Mouse (Mus musculus): ENCODE results near the gene Lamtor3. TPM values are rescaled to one million over a fixed set of nuclear protein-coding genes. Genes with fewer than 3 reads are reported as not detected.
"Not testable (repeated sequence)": the region's sequence is repeated elsewhere in the genome, so short reads cannot be mapped to it uniquely, and the experiment has no call there.

Lamtor3 gene
- polyA plus RNA-seq, 1 experiment from 2014 or later: 132 TPM

- Histone ChIP-seq H3K9me3 (replicated peaks) (no peaks in the 10 kb centered on the region), H3K36me3 (peaks cover 35% of the 10 kb centered on the region), H3K4me2 (no peak overlapping the region), H3K4me3 (replicated peaks) (no peak overlapping the region), H3K27ac (replicated peaks) (no peak overlapping the region), H3K4me1 (no peaks in the 10 kb centered on the region), H3K9ac (replicated peaks) (no peak overlapping the region), H3K27me3 (replicated peaks) (no peaks in the 10 kb centered on the region)
- WGBS: 89% methylated on average over 5 of the region's 5 CpGs
- no peak for ATAC-seq (ENCODE audit: low FRiP score)
Observed at GRCm38 (mm10) chr3:137897685-137898084, 20.6 kb upstream of the Lamtor3 start.

- no peaks in the 10 kb centered on the region for H3K4me1 ChIP-seq
- no peak overlapping the region for H3K4me3 ChIP-seq (replicated peaks)
- ATAC-seq (ENCODE audit: low FRiP score): no peak
- no peaks in the 10 kb centered on the region for H3K27me3 ChIP-seq (replicated peaks)
- 59% methylated on average over 10 of the region's 10 CpGs for WGBS
- H3K9ac ChIP-seq (replicated peaks): no peak overlapping the region
- H3K36me3 ChIP-seq: peaks cover 34% of the 10 kb centered on the region
- no peak overlapping the region for H3K27ac ChIP-seq (replicated peaks)
- no peaks in the 10 kb centered on the region for H3K9me3 ChIP-seq (replicated peaks)
- no peak overlapping the region for H3K4me2 ChIP-seq
Observed at GRCm38 (mm10) chr3:137900149-137900548, 18.2 kb upstream of the Lamtor3 start.

- Histone ChIP-seq H3K4me3 (replicated peaks) (no peak overlapping the region), H3K9ac (replicated peaks) (no peak overlapping the region), H3K9me3 (replicated peaks) (no peaks in the 10 kb centered on the region), H3K27ac (replicated peaks) (no peak overlapping the region), H3K27me3 (replicated peaks) (no peaks in the 10 kb centered on the region), H3K4me1 (peaks cover 10% of the 10 kb centered on the region), H3K36me3 (peaks cover 8% of the 10 kb centered on the region; the same call in 1 of the 2 replicates), H3K4me2 (no peak overlapping the region)
- no peak for ATAC-seq (ENCODE audit: low FRiP score)
- WGBS: 73% methylated on average over 2 of the region's 2 CpGs
Observed at GRCm38 (mm10) chr3:137913093-137913492, 5.2 kb upstream of the Lamtor3 start.

GRCm38 (mm10) chr3:137914567-137914966, 3.7 kb upstream of the Lamtor3 start:
- not testable (repeated sequence) for H3K27ac ChIP-seq (replicated peaks); H3K36me3 ChIP-seq; H3K4me3 ChIP-seq (replicated peaks); H3K9me3 ChIP-seq (replicated peaks); ATAC-seq (ENCODE audit: low FRiP score); H3K4me2 ChIP-seq; H3K27me3 ChIP-seq (replicated peaks); H3K9ac ChIP-seq (replicated peaks)
- no CpG with 5 or more reads among the region's 1 CpGs for WGBS
- peaks cover 18% of the 10 kb centered on the region for H3K4me1 ChIP-seq

- H3K9me3 ChIP-seq (replicated peaks): no peaks in the 10 kb centered on the region
- H3K9ac ChIP-seq (replicated peaks): peak overlapping the region; percentile 55
- H3K27me3 ChIP-seq (replicated peaks): no peaks in the 10 kb centered on the region
- WGBS: 18% methylated on average over 12 of the region's 12 CpGs
- H3K27ac ChIP-seq (replicated peaks): peak overlapping the region; percentile 87
- H3K36me3 ChIP-seq: 0 out of 2 replicates have a peak, but pooled peaks cover 11% of the 10 kb centered on the region
- H3K4me1 ChIP-seq: peaks cover 31% of the 10 kb centered on the region
- ATAC-seq (ENCODE audit: low FRiP score): peak; percentile 77; the same call in 1 of the 2 replicates
- H3K4me2 ChIP-seq: peak overlapping the region; percentile 87
- peak overlapping the region; percentile 92 for H3K4me3 ChIP-seq (replicated peaks)
Observed at GRCm38 (mm10) chr3:137917694-137918171, 573 bp upstream of the Lamtor3 start.

- Histone ChIP-seq H3K4me1 (peaks cover 31% of the 10 kb centered on the region), H3K27me3 (replicated peaks) (no peaks in the 10 kb centered on the region), H3K4me3 (replicated peaks) (peak overlapping the region; percentile 92), H3K9me3 (replicated peaks) (no peaks in the 10 kb centered on the region), H3K4me2 (peak overlapping the region; percentile 87), H3K27ac (replicated peaks) (peak overlapping the region; percentile 87), H3K9ac (replicated peaks) (peak overlapping the region; percentile 89), H3K36me3 (peaks cover 14% of the 10 kb centered on the region)
- 16% methylated on average over 6 of the region's 6 CpGs for WGBS
- peak; percentile 46 for ATAC-seq (ENCODE audit: low FRiP score)
Observed at GRCm38 (mm10) chr3:137918932-137919311, 616 bp downstream of the Lamtor3 start.

- no peaks in the 10 kb centered on the region for H3K27me3 ChIP-seq (replicated peaks)
- H3K4me2 ChIP-seq: peak overlapping the region; percentile 87
- H3K9ac ChIP-seq (replicated peaks): peak overlapping the region; percentile 89
- H3K9me3 ChIP-seq (replicated peaks): no peaks in the 10 kb centered on the region
- H3K4me3 ChIP-seq (replicated peaks): peak overlapping the region; percentile 92
- no peak for ATAC-seq (ENCODE audit: low FRiP score)
- no peak overlapping the region for H3K27ac ChIP-seq (replicated peaks)
- H3K36me3 ChIP-seq: peaks cover 18% of the 10 kb centered on the region
- H3K4me1 ChIP-seq: peaks cover 31% of the 10 kb centered on the region
- WGBS: 94% methylated on average over 7 of the region's 7 CpGs
Observed at GRCm38 (mm10) chr3:137919398-137919797, 1.1 kb downstream of the Lamtor3 start.

GRCm38 (mm10) chr3:137920594-137920993, 2.3 kb downstream of the Lamtor3 start:
- Histone ChIP-seq H3K4me1 (peaks cover 31% of the 10 kb centered on the region), H3K27ac (replicated peaks) (no peak overlapping the region), H3K36me3 (peaks cover 27% of the 10 kb centered on the region), H3K9ac (replicated peaks) (no peak overlapping the region), H3K27me3 (replicated peaks) (no peaks in the 10 kb centered on the region), H3K9me3 (replicated peaks) (no peaks in the 10 kb centered on the region), H3K4me3 (replicated peaks) (no peak overlapping the region), H3K4me2 (no peak overlapping the region)
- no peak for ATAC-seq (ENCODE audit: low FRiP score)
- WGBS: 95% methylated on average over 4 of the region's 4 CpGs

GRCm38 (mm10) chr3:137927010-137927409, 8.7 kb downstream of the Lamtor3 start:
- no peaks in the 10 kb centered on the region for H3K27me3 ChIP-seq (replicated peaks)
- H3K9ac ChIP-seq (replicated peaks): no peak overlapping the region
- H3K4me2 ChIP-seq: no peak overlapping the region
- no peak overlapping the region for H3K27ac ChIP-seq (replicated peaks)
- no peaks in the 10 kb centered on the region for H3K9me3 ChIP-seq (replicated peaks)
- H3K4me3 ChIP-seq (replicated peaks): no peak overlapping the region
- H3K4me1 ChIP-seq: peaks cover 3% of the 10 kb centered on the region; the same call in 1 of the 2 replicates
- H3K36me3 ChIP-seq: peaks cover 60% of the 10 kb centered on the region
- no peak for ATAC-seq (ENCODE audit: low FRiP score)
- 91% methylated on average over 4 of the region's 4 CpGs for WGBS

GRCm38 (mm10) chr3:137929940-137930339, 11.6 kb downstream of the Lamtor3 start:
- ATAC-seq (ENCODE audit: low FRiP score): no peak
- H3K9me3 ChIP-seq (replicated peaks): no peaks in the 10 kb centered on the region
- H3K27ac ChIP-seq (replicated peaks): no peak overlapping the region
- H3K27me3 ChIP-seq (replicated peaks): no peaks in the 10 kb centered on the region
- H3K9ac ChIP-seq (replicated peaks): no peak overlapping the region
- peaks cover 47% of the 10 kb centered on the region for H3K36me3 ChIP-seq
- no peaks in the 10 kb centered on the region for H3K4me1 ChIP-seq
- 95% methylated on average over 3 of the region's 3 CpGs for WGBS
- H3K4me2 ChIP-seq: no peak overlapping the region
- H3K4me3 ChIP-seq (replicated peaks): no peak overlapping the region

GRCm38 (mm10) chr3:137932748-137933147, 14.4 kb downstream of the Lamtor3 start:
- Histone ChIP-seq H3K27me3 (replicated peaks) (no peaks in the 10 kb centered on the region), H3K36me3 (peaks cover 23% of the 10 kb centered on the region), H3K9me3 (replicated peaks) (no peaks in the 10 kb centered on the region), H3K4me3 (replicated peaks) (no peak overlapping the region), H3K9ac (replicated peaks) (no peak overlapping the region), H3K4me1 (peaks cover 9% of the 10 kb centered on the region; the same call in 1 of the 2 replicates), H3K27ac (replicated peaks) (no peak overlapping the region), H3K4me2 (no peak overlapping the region)
- ATAC-seq (ENCODE audit: low FRiP score): no peak
- whole genome bisulfite sequencing: 80% methylated on average over 7 of the region's 7 CpGs

- no peaks in the 10 kb centered on the region for H3K9me3 ChIP-seq (replicated peaks)
- H3K4me3 ChIP-seq (replicated peaks): no peak overlapping the region
- ATAC-seq (ENCODE audit: low FRiP score): no peak
- no peak overlapping the region for H3K9ac ChIP-seq (replicated peaks)
- peaks cover 9% of the 10 kb centered on the region; the same call in 1 of the 2 replicates for H3K4me1 ChIP-seq
- WGBS: 94% methylated on average over 3 of the region's 3 CpGs
- H3K36me3 ChIP-seq: peaks cover 17% of the 10 kb centered on the region
- H3K27ac ChIP-seq (replicated peaks): no peak overlapping the region
- H3K27me3 ChIP-seq (replicated peaks): no peaks in the 10 kb centered on the region
- no peak overlapping the region for H3K4me2 ChIP-seq
Observed at GRCm38 (mm10) chr3:137933986-137934385, 15.7 kb downstream of the Lamtor3 start.

Data from neural tube, embryonic 15.5 days (tissue).